Comparison of ENCODE assay signal across 29 mouse cellular contexts in the genomic region with DNA sequence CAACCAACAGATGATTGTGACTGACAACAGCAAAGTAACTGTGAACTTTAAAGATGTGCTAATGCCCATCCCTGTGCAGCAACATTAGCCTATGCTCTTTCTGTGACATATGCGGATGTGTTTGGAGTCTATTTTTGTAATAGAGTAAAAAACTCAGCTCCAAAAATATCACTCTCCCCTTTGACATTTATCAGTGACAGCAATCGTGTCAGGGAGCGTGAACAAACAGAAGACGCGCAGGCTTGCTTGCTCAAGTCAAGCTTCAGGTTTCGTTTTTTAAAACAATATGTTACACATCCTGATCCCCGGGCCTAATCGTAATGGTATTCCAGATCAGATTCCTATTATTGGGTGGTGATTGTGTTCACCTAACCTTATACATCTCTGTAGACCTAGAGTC.
A peak's percentile ranks its signal among the peaks of the same experiment; 100 is the strongest.
DNase-seq lines count a peak whose midpoint lies in the region; ATAC-seq and TF ChIP-seq lines count a peak whose summit lies in the region.
"Had no signal": no experiment of that assay in that cellular context is flagged by ENCODE, and none has a peak within 500 bp of the region (broad histone marks: within the 10 kb centered on the region; RNA-seq: fewer than 3 reads in every experiment).

No protein-coding gene starts in this region.

- TF ChIP-seq EP300 in liver, postnatal 0 days (IDR thresholded peaks at IDR 0.05; ENCODE audit: low read depth): no peak

- no peak overlapping the region for H3K9ac ChIP-seq in liver, postnatal 0 days (replicated peaks)
- H3K9ac ChIP-seq: embryonic facial prominence, embryonic 13.5 days; embryonic facial prominence, embryonic 15.5 days; forebrain, embryonic 12.5 days; forebrain, embryonic 15.5 days; forebrain, postnatal 0 days had no signal

- ATAC-seq in liver, postnatal 0 days: no peak
- ATAC-seq: activated CD4-positive, CD25-positive, alpha-beta regulatory T cell, adult 4 months; CD4-positive, CD25-positive, alpha-beta regulatory T cell, adult 4 months; forebrain, embryonic 15.5 days; forebrain, postnatal 0 days; Patski had no signal

- no peak overlapping the region for H3K4me2 ChIP-seq in liver, postnatal 0 days (ENCODE audit: low read depth, low read length)
- H3K4me2 ChIP-seq: embryonic facial prominence, embryonic 13.5 days; embryonic facial prominence, embryonic 15.5 days; forebrain, embryonic 12.5 days; forebrain, embryonic 15.5 days had no signal

- TF ChIP-seq CTCF in liver, postnatal 0 days (IDR thresholded peaks at IDR 0.05; ENCODE audit: low read depth): no peak

- H3K36me3 ChIP-seq in liver, postnatal 0 days (replicated peaks; ENCODE audit: insufficient read depth, low read length): no peaks in the 10 kb centered on the region
- H3K36me3 ChIP-seq: embryonic facial prominence, embryonic 13.5 days; embryonic facial prominence, embryonic 15.5 days; forebrain, embryonic 10.5 days; forebrain, embryonic 12.5 days; forebrain, embryonic 15.5 days; G1E had no signal

- no peaks in the 10 kb centered on the region for H3K4me1 ChIP-seq in liver, postnatal 0 days (ENCODE audit: insufficient read depth)

- H3K27ac ChIP-seq in liver, postnatal 0 days (ENCODE audit: low read depth): no peak overlapping the region
- H3K27ac ChIP-seq: embryonic facial prominence, embryonic 13.5 days; embryonic facial prominence, embryonic 15.5 days; forebrain, embryonic 10.5 days; forebrain, embryonic 12.5 days; forebrain, embryonic 15.5 days had no signal

- intact Hi-C loops in heart, postnatal 14 days (cut with DNase I): no loop called here

- no peaks in the 10 kb centered on the region for H3K27me3 ChIP-seq in liver, postnatal 0 days (ENCODE audit: insufficient read depth, low read length)
- H3K27me3 ChIP-seq: CH12.LX; embryonic facial prominence, embryonic 13.5 days; embryonic facial prominence, embryonic 15.5 days; forebrain, embryonic 12.5 days; forebrain, embryonic 15.5 days; Patski had no signal

- DNase-seq in gastrocnemius, adult 18-20 months (ENCODE audit: low spot score): peak; percentile 30
- DNase-seq in gastrocnemius, adult 8-10 months (ENCODE audit: low spot score in 2 of 2): no peak
- peak; percentile 68 for DNase-seq in heart, adult 11 months
- no peak for DNase-seq in heart, postnatal 14 days
- peak; percentile 55 for DNase-seq in adipocyte (ENCODE audit: low spot score)
- no peak for DNase-seq in liver, postnatal 0 days
- DNase-seq: adrenal gland, adult 2 months; adrenal gland, postnatal 10 days; adrenal gland, postnatal 25 days; B cell, adult 2 months; cerebellum, adult 11 months; cerebellum, adult 18-20 months; cerebellum, adult 8-10 months; cerebellum, adult 9-11 months; cerebellum, postnatal 14 days; cerebellum, postnatal 36 days; embryo, embryonic 11 days; forebrain, postnatal 0 days had no signal

- H3K9me3 ChIP-seq in liver, postnatal 0 days (ENCODE audit: low read length): no peaks in the 10 kb centered on the region
- H3K9me3 ChIP-seq: embryonic facial prominence, embryonic 13.5 days; embryonic facial prominence, embryonic 15.5 days; forebrain, embryonic 10.5 days; forebrain, embryonic 12.5 days; forebrain, embryonic 15.5 days; G1E had no signal

- 79% methylated on average over 8 of the region's 8 CpGs for WGBS in liver, postnatal 0 days (ENCODE audit: insufficient replicate concordance)

- no peak overlapping the region for H3K4me3 ChIP-seq in liver, postnatal 0 days (ENCODE audit: low read depth, low read length)
- H3K4me3 ChIP-seq: embryonic facial prominence, embryonic 13.5 days; embryonic facial prominence, embryonic 15.5 days; erythroblast, embryonic 14.5 days; forebrain, embryonic 10.5 days; forebrain, embryonic 12.5 days; forebrain, embryonic 15.5 days had no signal

Comparison
In these comparisons a context has a peak if more than half of its experiments do, and no peak if none do; other contexts are left out.
1. DNase-seq: peak in gastrocnemius, adult 18-20 months (single experiment), heart, adult 11 months (single experiment) and adipocyte (single experiment); none in gastrocnemius, adult 8-10 months (0 of 2), heart, postnatal 14 days (0 of 2) and liver, postnatal 0 days (single experiment).